Mouse (Mus musculus): ENCODE measurements around the gene Rtkn2.

DNA sequence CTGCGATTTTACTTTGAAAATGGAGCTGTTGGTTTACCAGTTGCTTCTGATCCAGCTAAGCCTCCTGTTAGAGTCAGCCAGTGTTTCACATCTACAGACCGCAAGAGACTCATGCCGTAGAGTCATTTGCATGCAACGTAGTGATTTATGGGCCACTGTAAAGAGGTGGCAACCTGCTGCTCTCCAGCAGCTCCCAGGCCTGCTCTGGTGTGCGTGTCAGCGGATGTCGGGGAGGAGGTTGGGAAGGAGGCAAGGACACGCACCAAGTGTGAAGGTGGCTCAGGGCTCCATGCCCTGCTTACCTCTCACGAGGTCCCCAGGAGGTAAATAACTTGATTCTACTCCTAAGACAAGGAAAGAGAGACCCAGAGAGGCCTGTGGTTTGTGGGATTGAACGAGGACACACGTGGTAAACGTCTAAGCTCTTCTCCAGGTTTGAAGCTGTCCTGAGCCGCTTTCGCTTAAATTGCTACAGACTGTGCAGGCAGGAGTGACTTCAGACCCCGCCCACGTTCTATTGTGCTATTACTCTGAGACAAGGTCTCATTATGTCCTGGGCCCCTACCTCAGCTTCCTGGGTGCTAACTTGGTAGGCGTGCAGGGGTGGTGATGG is 57.1 kb downstream of the Rtkn2 start:
- TF ChIP-seq CTCF (IDR thresholded peaks at IDR 0.05; ENCODE audit: low read depth, low read length) (no peak), GATA1 (IDR thresholded peaks at IDR 0.05; ENCODE audit: borderline replicate concordance, low read length) (no peak), GATA2 (IDR thresholded peaks at IDR 0.05; ENCODE audit: borderline replicate concordance, low read depth, low read length) (no peak), POLR2AphosphoS5 (IDR thresholded peaks at IDR 0.05; ENCODE audit: insufficient replicate concordance, low read depth, low read length) (no peak)

Data from G1E (cell line).